Mouse (Mus musculus): Measurements from ENCODE around the gene Cysrt1. TPM values are rescaled to one million over a fixed set of nuclear protein-coding genes. Genes with fewer than 3 reads are reported as not detected.

The Cysrt1 gene
- polyA plus RNA-seq, 1 experiment: 0.25 TPM

DNA sequence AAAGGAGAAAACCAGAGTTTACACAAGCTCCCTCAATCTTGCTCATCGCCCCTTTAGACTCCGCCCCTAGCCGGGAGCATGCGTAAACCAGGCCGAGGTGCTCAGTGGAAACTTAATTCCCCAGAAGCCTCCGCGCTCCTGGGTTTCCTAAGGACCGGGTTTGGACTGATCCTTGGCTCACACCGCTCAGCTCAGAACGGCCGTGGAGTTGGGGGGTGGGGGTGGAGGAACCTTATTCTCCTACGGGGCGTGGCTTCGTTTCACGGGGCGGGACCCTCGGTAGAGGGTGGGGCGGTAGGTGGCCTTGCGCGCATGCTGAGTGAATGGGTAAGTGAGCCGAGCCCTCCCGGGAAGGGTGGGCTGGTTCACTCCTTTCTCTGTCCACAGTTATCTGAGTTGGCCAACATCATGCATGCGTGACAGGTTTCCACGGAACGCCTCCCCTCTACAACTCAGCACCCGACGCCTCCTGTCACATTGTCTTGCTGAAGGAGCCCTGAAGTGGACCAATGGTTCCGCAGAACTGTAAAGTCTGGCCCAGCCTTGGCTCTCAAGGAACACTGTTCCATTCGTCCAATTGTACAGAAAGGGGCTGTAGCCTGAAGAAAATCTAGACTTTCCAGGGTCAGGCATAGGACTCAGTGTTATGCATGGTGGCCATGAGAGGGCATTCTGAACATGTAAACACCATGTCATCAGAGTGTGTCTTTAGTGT lies 1.4 kb downstream of the Cysrt1 start:
- H3K79me2 ChIP-seq (ENCODE audit: control insufficient read depth, insufficient read depth): no peaks in the 10 kb centered on the region
- peaks cover 5% of the 10 kb centered on the region for H3K36me3 ChIP-seq (ENCODE audit: control insufficient read depth, insufficient read depth)
- no peaks in the 10 kb centered on the region for H3K79me3 ChIP-seq (ENCODE audit: low read depth)
- H3K4me3 ChIP-seq (ENCODE audit: insufficient read depth, poor library complexity, severe bottlenecking): no peak overlapping the region
- peaks cover 28% of the 10 kb centered on the region for H3K27me3 ChIP-seq (ENCODE audit: control insufficient read depth, insufficient read depth, insufficient read length)
- TF ChIP-seq MYOG (IDR thresholded peaks at IDR 0.05; ENCODE audit: control insufficient read depth, extremely low read depth, insufficient read length) (no peak), CEBPB (IDR thresholded peaks at IDR 0.05; ENCODE audit: low read depth) (no peak), USF1 (IDR thresholded peaks at IDR 0.05; ENCODE audit: low read depth) (no peak), MYOD1 (IDR thresholded peaks at IDR 0.05; ENCODE audit: control insufficient read depth, insufficient read length, low read depth) (no peak), FOSL1 (IDR thresholded peaks at IDR 0.05; ENCODE audit: insufficient read depth, low read length, poor library complexity, severe bottlenecking) (no peak), CTCF (IDR thresholded peaks at IDR 0.05; ENCODE audit: control insufficient read depth, insufficient read depth, insufficient read length) (no peak), MAX (IDR thresholded peaks at IDR 0.05) (no peak)
- peak overlapping the region; percentile 5 for H3ac ChIP-seq (ENCODE audit: control insufficient read depth, insufficient read length, low read depth)

DNA sequence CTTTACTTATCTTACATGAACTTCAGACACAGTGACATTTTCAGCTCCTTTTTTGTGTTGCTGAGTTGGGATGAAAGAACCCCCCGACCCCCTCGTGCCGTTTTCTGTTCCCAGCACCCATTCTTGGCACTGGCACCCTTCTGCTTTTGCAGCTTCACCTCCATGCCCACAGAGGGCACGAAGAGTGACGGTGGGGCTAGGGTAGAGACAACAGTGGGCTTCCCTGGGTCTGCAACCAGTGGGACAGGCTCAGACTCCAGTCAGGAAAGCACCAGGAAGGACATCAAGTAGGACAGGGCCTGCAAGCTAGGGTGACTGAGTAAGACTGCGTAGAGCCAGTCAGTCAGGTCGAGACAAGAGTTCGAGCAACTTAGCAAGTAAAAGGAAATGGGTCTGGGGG lies 1.9 kb downstream of the Cysrt1 start:
- TF ChIP-seq MAX (IDR thresholded peaks at IDR 0.05): no peak
- TF ChIP-seq CTCF (IDR thresholded peaks at IDR 0.05; ENCODE audit: control insufficient read depth, insufficient read depth, insufficient read length): no peak
- TF ChIP-seq MYOD1 (IDR thresholded peaks at IDR 0.05; ENCODE audit: control insufficient read depth, insufficient read length, low read depth): no peak
- no peak for TF ChIP-seq MYOG (IDR thresholded peaks at IDR 0.05; ENCODE audit: control insufficient read depth, extremely low read depth, insufficient read length)
- no peak for TF ChIP-seq USF1 (IDR thresholded peaks at IDR 0.05; ENCODE audit: low read depth)
- TF ChIP-seq FOSL1 (IDR thresholded peaks at IDR 0.05; ENCODE audit: insufficient read depth, low read length, poor library complexity, severe bottlenecking): no peak
- no peak for TF ChIP-seq CEBPB (IDR thresholded peaks at IDR 0.05; ENCODE audit: low read depth)
- Histone ChIP-seq H3K79me2 (ENCODE audit: control insufficient read depth, insufficient read depth) (no peaks in the 10 kb centered on the region), H3K79me3 (ENCODE audit: low read depth) (no peaks in the 10 kb centered on the region), H3K4me3 (ENCODE audit: insufficient read depth, poor library complexity, severe bottlenecking) (no peak overlapping the region), H3ac (ENCODE audit: control insufficient read depth, insufficient read length, low read depth) (no peak overlapping the region), H3K36me3 (ENCODE audit: control insufficient read depth, insufficient read depth) (peaks cover 2% of the 10 kb centered on the region), H3K27me3 (ENCODE audit: control insufficient read depth, insufficient read depth, insufficient read length) (peaks cover 33% of the 10 kb centered on the region)

DNA sequence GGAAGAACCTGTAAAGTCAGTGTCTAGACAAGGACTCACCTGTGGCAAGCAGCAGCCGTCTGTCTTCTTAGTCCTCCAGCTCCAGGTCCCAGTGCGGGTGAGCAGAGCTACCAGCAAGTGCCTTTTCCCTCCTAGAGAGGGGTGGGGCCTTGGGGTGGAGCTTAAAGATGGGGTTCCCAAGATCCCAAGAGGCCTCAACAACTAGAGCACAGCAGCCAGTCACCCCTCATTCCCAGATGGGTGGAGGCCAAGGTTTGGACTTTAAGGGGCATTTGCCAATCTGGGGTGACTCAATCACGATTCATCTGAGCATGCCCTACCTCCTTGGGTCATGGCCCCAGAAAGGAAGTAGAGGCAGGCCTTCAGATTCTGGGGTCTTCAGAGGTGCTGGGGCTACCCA lies 2.5 kb downstream of the Cysrt1 start:
- H3K36me3 ChIP-seq (ENCODE audit: control insufficient read depth, insufficient read depth): no peaks in the 10 kb centered on the region
- no peak overlapping the region for H3ac ChIP-seq (ENCODE audit: control insufficient read depth, insufficient read length, low read depth)
- peaks cover 34% of the 10 kb centered on the region for H3K27me3 ChIP-seq (ENCODE audit: control insufficient read depth, insufficient read depth, insufficient read length)
- TF ChIP-seq MAX (IDR thresholded peaks at IDR 0.05) (no peak), USF1 (IDR thresholded peaks at IDR 0.05; ENCODE audit: low read depth) (no peak), CEBPB (IDR thresholded peaks at IDR 0.05; ENCODE audit: low read depth) (no peak), FOSL1 (IDR thresholded peaks at IDR 0.05; ENCODE audit: insufficient read depth, low read length, poor library complexity, severe bottlenecking) (no peak), CTCF (IDR thresholded peaks at IDR 0.05; ENCODE audit: control insufficient read depth, insufficient read depth, insufficient read length) (no peak), MYOG (IDR thresholded peaks at IDR 0.05; ENCODE audit: control insufficient read depth, extremely low read depth, insufficient read length) (no peak), MYOD1 (IDR thresholded peaks at IDR 0.05; ENCODE audit: control insufficient read depth, insufficient read length, low read depth) (no peak)
- H3K79me3 ChIP-seq (ENCODE audit: low read depth): no peaks in the 10 kb centered on the region
- H3K4me3 ChIP-seq (ENCODE audit: insufficient read depth, poor library complexity, severe bottlenecking): no peak overlapping the region
- no peaks in the 10 kb centered on the region for H3K79me2 ChIP-seq (ENCODE audit: control insufficient read depth, insufficient read depth)

DNA sequence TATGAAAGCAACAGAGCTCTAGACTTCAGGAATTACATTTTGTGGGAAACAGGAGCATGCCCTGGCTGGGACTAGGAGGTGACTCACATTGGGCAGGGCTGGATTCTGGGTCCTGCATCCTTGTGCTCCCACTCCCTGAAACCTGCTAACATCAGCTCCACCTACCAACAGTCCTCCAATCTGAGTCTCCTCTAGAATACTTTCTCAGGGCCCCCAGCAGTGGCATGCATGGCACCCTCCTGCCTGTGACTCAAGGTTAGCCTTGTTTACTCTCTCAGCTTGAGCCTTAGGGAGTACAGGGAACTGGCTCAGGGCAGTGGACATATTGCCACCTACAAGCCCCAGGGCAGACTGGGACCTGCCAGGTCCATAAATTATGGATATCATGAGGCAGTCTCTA lies 4.1 kb downstream of the Cysrt1 start:
- Histone ChIP-seq H3K36me3 (ENCODE audit: control insufficient read depth, insufficient read depth) (no peaks in the 10 kb centered on the region), H3K4me3 (ENCODE audit: insufficient read depth, poor library complexity, severe bottlenecking) (no peak overlapping the region), H3K79me2 (ENCODE audit: control insufficient read depth, insufficient read depth) (no peaks in the 10 kb centered on the region), H3K27me3 (ENCODE audit: control insufficient read depth, insufficient read depth, insufficient read length) (peaks cover 41% of the 10 kb centered on the region), H3ac (ENCODE audit: control insufficient read depth, insufficient read length, low read depth) (no peak overlapping the region), H3K79me3 (ENCODE audit: low read depth) (no peaks in the 10 kb centered on the region)
- TF ChIP-seq MAX (IDR thresholded peaks at IDR 0.05) (no peak), USF1 (IDR thresholded peaks at IDR 0.05; ENCODE audit: low read depth) (no peak), MYOG (IDR thresholded peaks at IDR 0.05; ENCODE audit: control insufficient read depth, extremely low read depth, insufficient read length) (no peak), FOSL1 (IDR thresholded peaks at IDR 0.05; ENCODE audit: insufficient read depth, low read length, poor library complexity, severe bottlenecking) (no peak), MYOD1 (IDR thresholded peaks at IDR 0.05; ENCODE audit: control insufficient read depth, insufficient read length, low read depth) (no peak), CEBPB (IDR thresholded peaks at IDR 0.05; ENCODE audit: low read depth) (no peak), CTCF (IDR thresholded peaks at IDR 0.05; ENCODE audit: control insufficient read depth, insufficient read depth, insufficient read length) (no peak)

DNA sequence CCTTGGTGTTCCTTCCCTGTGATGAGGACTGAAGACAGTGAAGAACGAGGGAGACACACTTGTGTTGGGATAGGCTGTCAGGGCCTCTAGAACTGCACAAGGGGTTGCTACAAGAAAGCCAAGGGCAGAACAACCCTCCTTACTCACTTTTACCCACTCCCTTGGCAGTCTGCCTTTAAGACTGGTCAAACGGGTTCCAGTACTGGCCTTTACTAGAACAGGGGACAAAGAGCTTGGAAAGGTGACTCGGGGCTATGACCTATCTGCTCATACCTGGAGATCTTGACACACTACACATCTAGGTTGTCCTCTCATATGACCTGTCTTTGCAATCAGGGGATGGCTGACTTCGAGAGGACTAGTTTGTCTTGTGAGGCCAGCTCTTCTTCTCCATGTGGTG lies 4.7 kb downstream of the Cysrt1 start:
- Histone ChIP-seq H3ac (ENCODE audit: control insufficient read depth, insufficient read length, low read depth) (no peak overlapping the region), H3K79me2 (ENCODE audit: control insufficient read depth, insufficient read depth) (no peaks in the 10 kb centered on the region), H3K4me3 (ENCODE audit: insufficient read depth, poor library complexity, severe bottlenecking) (no peak overlapping the region), H3K36me3 (ENCODE audit: control insufficient read depth, insufficient read depth) (no peaks in the 10 kb centered on the region), H3K79me3 (ENCODE audit: low read depth) (no peaks in the 10 kb centered on the region), H3K27me3 (ENCODE audit: control insufficient read depth, insufficient read depth, insufficient read length) (peaks cover 42% of the 10 kb centered on the region)
- TF ChIP-seq MYOG (IDR thresholded peaks at IDR 0.05; ENCODE audit: control insufficient read depth, extremely low read depth, insufficient read length): no peak
- TF ChIP-seq CEBPB (IDR thresholded peaks at IDR 0.05; ENCODE audit: low read depth): no peak
- TF ChIP-seq CTCF (IDR thresholded peaks at IDR 0.05; ENCODE audit: control insufficient read depth, insufficient read depth, insufficient read length): no peak
- no peak for TF ChIP-seq MAX (IDR thresholded peaks at IDR 0.05)
- TF ChIP-seq FOSL1 (IDR thresholded peaks at IDR 0.05; ENCODE audit: insufficient read depth, low read length, poor library complexity, severe bottlenecking): no peak
- TF ChIP-seq USF1 (IDR thresholded peaks at IDR 0.05; ENCODE audit: low read depth): no peak
- no peak for TF ChIP-seq MYOD1 (IDR thresholded peaks at IDR 0.05; ENCODE audit: control insufficient read depth, insufficient read length, low read depth)
